Mouse (Mus musculus): Measurements from ENCODE around the gene Tbc1d2. TPM values are rescaled to one million over a fixed set of nuclear protein-coding genes. Genes with fewer than 3 reads are reported as not detected.

Gene Tbc1d2
- polyA plus RNA-seq (2017; shearing (Covaris generic)) = 1 to 10 TPM in 1 of 2 experiments, under 1 TPM in 1; 0.88 to 5.7 TPM

DNA sequence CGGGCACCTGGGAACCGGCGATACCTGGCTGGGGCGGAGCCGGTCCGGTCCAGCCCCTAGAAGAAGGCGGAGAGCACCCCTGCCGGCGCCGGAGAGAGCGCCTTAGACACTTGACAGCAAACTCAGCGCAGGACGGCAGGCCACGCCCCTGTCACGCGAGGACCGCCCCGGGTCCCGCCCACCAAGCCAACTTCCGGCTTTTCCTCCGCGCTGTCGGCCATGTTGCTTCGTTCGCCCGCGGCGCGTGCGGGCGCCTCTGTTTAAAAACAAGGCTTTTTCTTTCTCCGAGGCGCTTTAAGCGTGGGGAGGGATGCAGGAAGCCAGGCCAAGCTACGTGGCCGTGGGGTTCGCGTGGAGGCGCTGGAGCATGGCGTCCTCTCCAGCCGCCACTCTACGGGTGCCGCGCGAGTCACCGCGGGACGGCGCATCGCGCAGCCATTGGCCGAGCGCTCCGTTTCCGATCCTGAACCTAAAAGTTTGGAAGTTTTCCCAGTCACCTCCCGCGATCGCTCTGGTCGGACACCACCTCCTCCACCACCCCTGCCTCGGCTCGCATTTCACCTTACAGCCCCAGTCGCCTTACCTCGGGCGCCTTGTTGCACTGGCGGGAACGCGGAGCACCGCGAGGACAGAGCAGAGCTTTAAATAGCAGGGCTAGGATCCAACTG, at the start of gene Tbc1d2:
TSS of gene Tbc1d2 (minus strand) at position 124 of the 668 bp plus-strand sequence.

DNA sequence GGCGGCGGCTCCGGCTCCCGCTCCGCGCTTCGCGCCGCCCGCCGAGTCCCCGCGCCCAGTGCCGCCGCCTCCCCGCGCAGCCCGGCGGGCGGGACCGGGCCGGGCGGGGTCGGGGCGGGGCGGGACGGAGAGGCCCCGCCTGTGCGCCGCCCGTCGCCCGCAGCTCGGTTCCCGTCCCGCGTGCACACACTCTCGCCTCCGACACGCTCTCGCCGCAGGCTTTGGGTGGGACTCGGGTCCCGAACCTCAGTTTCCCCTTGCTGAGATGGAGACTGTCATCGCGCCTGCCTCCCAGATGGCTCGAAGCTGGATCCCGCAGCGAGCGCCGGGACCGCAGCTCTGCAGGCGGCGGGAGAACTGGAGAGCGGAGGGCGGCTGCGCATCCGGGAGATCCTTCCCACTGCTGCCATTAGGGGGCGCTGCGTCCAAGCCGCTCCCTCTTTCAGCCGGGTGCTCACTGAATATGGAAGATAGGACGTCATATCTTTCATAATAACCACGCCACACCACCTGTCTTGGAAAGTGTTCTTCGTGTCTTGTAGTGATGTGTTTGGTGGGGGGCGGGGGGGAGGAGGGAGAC, 48.1 kb downstream of the Tbc1d2 start, which contains the start of gene Coro2a:
TSS of gene Coro2a (minus strand) at position 359 of the 580 bp plus-strand sequence.

Other genes starting within 250 kb of the Tbc1d2 start
- gene Hemgn, start 236.7 kb downstream of the Tbc1d2 start, polyA plus RNA-seq (2017; shearing (Covaris generic)) = 1 to 10 TPM; 1.1 to 4.5 TPM
- gene Anp32b, start 199.3 kb downstream of the Tbc1d2 start, polyA plus RNA-seq (2017; shearing (Covaris generic)) = 100 to 1,000 TPM; 228 to 258 TPM
- 10 to 100 TPM; 87.4 to 88.2 TPM for gene Nans, start 161.0 kb downstream of the Tbc1d2 start, polyA plus RNA-seq (2017; shearing (Covaris generic))
- gene Trim14, start 114.1 kb downstream of the Tbc1d2 start, polyA plus RNA-seq (2017; shearing (Covaris generic)) = 100 to 1,000 TPM in 1 of 2 experiments, 10 to 100 TPM in 1; 99.0 to 136 TPM
- 100 to 1,000 TPM; 121 to 170 TPM for gene Coro2a, start 48.0 kb downstream of the Tbc1d2 start, polyA plus RNA-seq (2017; shearing (Covaris generic))

Measured in activated CD4-positive, CD25-positive, alpha-beta regulatory T cell (primary cell).